Mouse (Mus musculus) neural tube, embryonic 14.5 days (tissue): ENCODE results near the gene Ankfy1. TPM values are rescaled to one million over a fixed set of nuclear protein-coding genes. Genes with fewer than 3 reads are reported as not detected.
"Not testable (repeated sequence)": the region's sequence is repeated elsewhere in the genome, so short reads cannot be mapped to it uniquely, and the experiment has no call there.

Experiments used
- ATAC-seq: fragments of 200-750 bp; cut with Nextera tagmentation; 2 replicates; pipeline ENCODE4 v1.8.0; 2017; ENCODE audit warnings: low read depth, mild to moderate bottlenecking, moderate TSS enrichment, moderate library complexity
- H3K27ac ChIP-seq: fragments of 300-500 bp; sonication (generic); 2 replicates; pipeline ENCODE4 v1.5.1; 2014; ENCODE audit warnings: low read depth, mild to moderate bottlenecking, control low read depth, low read length, moderate library complexity, mixed read lengths
- H3K27me3 ChIP-seq: fragments of 300-500 bp; sonication (generic); 2 replicates; pipeline ENCODE4 v1.6.1; 2014; ENCODE audit warnings: low read length; ENCODE audit not compliant: control insufficient read depth, insufficient read depth
- H3K36me3 ChIP-seq: fragments of 300-500 bp; sonication (generic); 2 replicates; pipeline ENCODE4 v1.6.1; 2014; ENCODE audit warnings: low read length, mixed read lengths; ENCODE audit not compliant: control insufficient read depth, insufficient read depth
- H3K4me1 ChIP-seq: fragments of 300-500 bp; sonication (generic); 2 replicates; pipeline ENCODE4 v1.6.1; 2014; ENCODE audit warnings: low read length; ENCODE audit not compliant: control insufficient read depth, insufficient read depth
- H3K4me2 ChIP-seq: fragments of 300-500 bp; sonication (generic); 2 replicates; pipeline ENCODE4 v1.6.1; 2014; ENCODE audit warnings: mild to moderate bottlenecking, low read depth, low read length, control low read depth
- H3K4me3 ChIP-seq: fragments of 300-500 bp; sonication (generic); 2 replicates; pipeline ENCODE4 v1.5.1; 2014; ENCODE audit warnings: low read depth, low read length, control low read depth, mixed read lengths
- H3K9ac ChIP-seq: fragments of 300-500 bp; sonication (generic); replicated peaks from 2 replicates; pipeline ENCODE4 v1.6.1; 2014; ENCODE audit warnings: low read depth, mild to moderate bottlenecking, control low read depth, low read length, mixed read lengths
- H3K9me3 ChIP-seq: fragments of 300-500 bp; sonication (generic); 2 replicates; pipeline ENCODE4 v1.6.1; 2016; ENCODE audit warnings: low read length; ENCODE audit not compliant: control insufficient read depth
- WGBS: fragments of 180-500 bp; shearing (Covaris S2); extraction: QIAGEN DNeasy Blood & Tissue Kit; methylation state at CpG from one replicate; pipeline ENCODE4 v1.1.7; 2014; 5-methylcytosine and 5-hydroxymethylcytosine counted together
- polyA plus RNA-seq: library from polyadenylated mRNA; unstranded; fragments of >200 nt; fragmentation: Nextera tagmentation; extraction: Ambion mirVana; gene quantifications from 2 replicates; pipeline ENCODE4 v1.2.1, GENCODE M21; 2014

Ankfy1 gene
- polyA plus RNA-seq, 1 experiment from 2014 or later, result 31.2 TPM

GRCm38 (mm10) chr11:72764270-72764669, 74.5 kb downstream of the Ankfy1 start:
- H3K27ac ChIP-seq, result no peak overlapping the region
- H3K4me2 ChIP-seq, result no peak overlapping the region
- H3K9me3 ChIP-seq, result no peaks in the 10 kb centered on the region
- no peaks in the 10 kb centered on the region for H3K4me1 ChIP-seq
- no peak overlapping the region for H3K9ac ChIP-seq
- H3K27me3 ChIP-seq, result no peaks in the 10 kb centered on the region
- no peak overlapping the region for H3K4me3 ChIP-seq
- WGBS, result 89% methylated on average over 4 of the region's 4 CpGs
- ATAC-seq, result no peak
- peaks cover 51% of the 10 kb centered on the region for H3K36me3 ChIP-seq

DNA sequence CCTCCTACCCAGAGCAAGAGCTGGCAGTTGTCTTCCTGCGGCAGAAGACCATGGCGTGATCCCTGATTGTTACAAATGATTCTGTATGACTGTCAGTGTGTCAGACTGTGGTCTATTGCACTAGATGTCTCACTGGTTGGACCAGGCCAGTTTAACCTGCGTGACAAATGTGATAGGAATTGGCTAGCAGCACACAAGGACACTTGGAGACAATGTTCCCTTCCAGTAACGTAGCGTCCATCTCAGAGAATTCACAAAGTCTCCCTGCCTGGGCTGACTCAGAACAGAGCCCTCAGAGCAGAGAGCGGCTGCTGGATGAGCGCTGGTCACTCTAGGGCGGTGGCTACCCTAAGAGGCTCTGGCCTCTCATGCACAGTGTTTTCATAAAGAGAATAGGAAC, 77.9 kb downstream of the Ankfy1 start:
- Histone ChIP-seq H3K27me3 (no peaks in the 10 kb centered on the region), H3K9ac (no peak overlapping the region), H3K27ac (no peak overlapping the region), H3K4me3 (no peak overlapping the region), H3K9me3 (no peaks in the 10 kb centered on the region), H3K4me1 (no peaks in the 10 kb centered on the region), H3K4me2 (no peak overlapping the region), H3K36me3 (peaks cover 43% of the 10 kb centered on the region)
- ATAC-seq, result no peak
- WGBS, result 94% methylated on average over 8 of the region's 8 CpGs

DNA sequence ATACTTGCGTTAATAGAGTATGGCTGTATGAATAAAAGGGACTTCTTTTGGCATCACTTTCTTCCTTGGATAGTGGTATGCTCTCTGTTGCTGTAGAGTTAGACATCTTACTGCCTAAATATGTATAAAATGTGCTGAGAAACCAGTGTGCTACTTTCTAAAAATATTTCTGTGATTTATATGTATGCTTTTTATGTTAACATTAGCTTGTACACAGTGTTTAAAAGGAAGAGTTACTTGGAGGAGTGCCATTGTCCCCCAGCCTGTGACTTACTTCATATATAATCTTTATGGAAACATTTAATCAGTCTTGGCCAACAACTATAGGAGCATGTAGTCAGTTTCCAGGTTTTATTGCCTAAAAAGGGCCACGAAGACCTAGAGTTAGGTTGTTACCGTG, 79.3 kb downstream of the Ankfy1 start:
- no peak overlapping the region for H3K4me2 ChIP-seq
- H3K4me3 ChIP-seq, result no peak overlapping the region
- ATAC-seq, result no peak
- no peaks in the 10 kb centered on the region for H3K27me3 ChIP-seq
- H3K9ac ChIP-seq, result no peak overlapping the region
- no peak overlapping the region for H3K27ac ChIP-seq
- H3K9me3 ChIP-seq, result no peaks in the 10 kb centered on the region
- 93% methylated on average over 3 of the region's 3 CpGs for WGBS
- peaks cover 35% of the 10 kb centered on the region for H3K36me3 ChIP-seq
- H3K4me1 ChIP-seq, result no peaks in the 10 kb centered on the region

DNA sequence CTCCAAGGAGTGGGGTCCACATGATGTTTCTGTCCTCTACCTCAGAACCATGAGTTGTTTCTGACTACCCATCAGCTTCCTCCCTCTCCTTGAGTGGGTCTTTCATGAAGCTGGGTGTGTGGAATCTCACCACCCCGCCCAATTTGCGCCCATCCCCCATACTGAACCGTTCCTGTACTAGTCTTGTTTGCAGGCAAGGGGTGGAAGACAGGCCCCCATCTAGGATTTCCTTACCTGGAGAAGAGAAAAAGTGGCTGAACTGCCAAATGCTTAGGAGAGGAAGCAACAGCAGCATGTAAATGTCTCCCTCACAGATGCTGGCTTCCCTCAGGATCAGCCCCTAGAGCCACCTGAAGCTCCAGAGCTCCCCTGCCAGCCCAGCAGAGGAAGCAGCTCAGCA, 80.5 kb downstream of the Ankfy1 start:
- Histone ChIP-seq H3K9ac (no peak overlapping the region), H3K27me3 (no peaks in the 10 kb centered on the region), H3K4me2 (no peak overlapping the region), H3K36me3 (peaks cover 29% of the 10 kb centered on the region), H3K27ac (no peak overlapping the region), H3K4me1 (no peaks in the 10 kb centered on the region), H3K4me3 (no peak overlapping the region), H3K9me3 (no peaks in the 10 kb centered on the region)
- ATAC-seq, result no peak
- 94% methylated on average over 3 of the region's 3 CpGs for WGBS

DNA sequence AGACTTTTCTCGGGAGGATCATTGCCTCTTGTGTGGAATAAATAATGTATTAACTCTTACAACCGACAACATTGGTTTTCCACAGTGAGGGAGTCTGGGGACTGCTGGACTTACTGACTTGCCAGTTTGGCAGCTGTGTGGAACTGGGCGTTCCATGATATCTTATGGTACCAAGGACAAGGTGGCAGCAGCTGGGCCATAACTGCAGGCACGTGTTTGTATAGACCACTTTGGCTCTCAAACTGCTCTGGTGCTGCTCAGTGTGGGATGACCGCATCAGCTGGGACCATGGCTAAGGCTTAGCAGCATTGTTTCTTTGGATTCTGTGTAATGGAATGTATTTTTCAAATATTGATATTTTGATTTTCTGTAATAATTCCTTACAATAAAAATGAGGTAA, 81.0 kb downstream of the Ankfy1 start:
- peaks cover 29% of the 10 kb centered on the region for H3K36me3 ChIP-seq
- ATAC-seq, result no peak
- no peak overlapping the region for H3K4me3 ChIP-seq
- no peaks in the 10 kb centered on the region for H3K27me3 ChIP-seq
- no peak overlapping the region for H3K27ac ChIP-seq
- H3K9me3 ChIP-seq, result no peaks in the 10 kb centered on the region
- WGBS, result 84% methylated on average over 5 of the region's 5 CpGs
- H3K4me2 ChIP-seq, result no peak overlapping the region
- H3K4me1 ChIP-seq, result no peaks in the 10 kb centered on the region
- H3K9ac ChIP-seq, result no peak overlapping the region

DNA sequence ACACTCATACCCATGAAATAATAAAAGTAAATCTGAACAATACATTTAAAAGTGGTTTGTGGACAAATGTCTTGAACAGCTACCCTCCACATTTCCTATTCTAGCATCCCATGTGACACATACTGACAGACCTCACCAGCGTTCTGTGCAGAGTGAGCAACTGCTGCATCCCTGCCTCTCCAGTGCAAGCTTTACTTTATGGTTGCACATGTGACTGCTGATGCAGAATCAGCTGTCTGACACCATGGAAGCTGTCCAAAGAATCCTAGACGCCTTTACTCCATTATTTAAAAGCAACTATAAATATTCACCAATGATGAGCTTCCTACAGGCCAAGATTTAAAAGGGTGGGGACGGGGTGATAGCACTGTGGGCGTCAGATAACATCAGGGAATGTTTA, 81.7 kb downstream of the Ankfy1 start:
- Histone ChIP-seq H3K9ac (no peak overlapping the region), H3K27ac (no peak overlapping the region), H3K4me3 (no peak overlapping the region), H3K4me2 (no peak overlapping the region), H3K36me3 (peaks cover 29% of the 10 kb centered on the region), H3K9me3 (no peaks in the 10 kb centered on the region), H3K27me3 (no peaks in the 10 kb centered on the region), H3K4me1 (no peaks in the 10 kb centered on the region)
- 77% methylated on average over 4 of the region's 4 CpGs for WGBS
- ATAC-seq, result no peak

DNA sequence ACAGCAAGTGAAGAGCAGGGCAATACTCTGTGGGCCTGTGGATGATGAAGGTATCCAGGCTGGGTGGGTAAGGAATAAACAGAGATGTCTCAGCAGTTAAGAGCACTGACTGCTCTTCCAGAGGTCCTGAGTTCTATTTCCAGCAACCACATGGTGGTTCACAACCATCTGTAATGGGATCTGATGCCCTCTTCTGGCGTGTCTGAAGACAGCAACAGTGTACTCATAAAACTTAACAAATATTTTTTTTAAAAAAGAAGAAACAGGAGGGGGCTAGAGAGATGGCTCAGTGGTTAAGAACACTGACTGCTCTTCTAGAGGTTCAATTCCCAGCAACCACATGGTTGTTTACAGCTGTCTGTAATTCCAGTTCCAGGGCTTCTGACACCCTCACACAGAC, 82.8 kb downstream of the Ankfy1 start:
- H3K4me1 ChIP-seq, H3K9me3 ChIP-seq, H3K9ac ChIP-seq, ATAC-seq, H3K27ac ChIP-seq, H3K27me3 ChIP-seq, H3K4me3 ChIP-seq, H3K4me2 ChIP-seq: not testable (repeated sequence)
- peaks cover 23% of the 10 kb centered on the region for H3K36me3 ChIP-seq
- WGBS, result 38% methylated on average over 1 of the region's 1 CpGs

DNA sequence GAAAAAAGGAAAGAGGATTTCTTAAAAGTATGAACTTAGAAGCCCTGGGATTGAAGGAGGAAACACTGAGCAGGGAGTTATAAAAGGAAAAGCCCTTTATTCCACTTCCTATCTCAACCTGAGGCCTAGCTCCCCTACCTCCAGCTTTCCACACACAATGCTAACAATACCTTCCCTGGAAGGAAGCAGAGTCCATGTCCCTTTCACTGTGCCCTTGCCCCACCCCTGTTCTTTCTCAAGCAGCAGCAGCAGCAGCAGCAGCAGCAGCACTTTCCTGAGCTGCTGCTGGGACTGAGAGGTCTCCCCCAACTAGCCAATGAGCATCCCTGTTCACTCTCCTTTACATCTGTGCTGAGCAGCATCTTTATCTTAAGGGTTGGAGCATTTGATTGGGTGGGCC, 89.2 kb downstream of the Ankfy1 start:
- Histone ChIP-seq H3K9me3 (no peaks in the 10 kb centered on the region), H3K27ac (no peak overlapping the region), H3K9ac (no peak overlapping the region), H3K27me3 (no peaks in the 10 kb centered on the region), H3K4me1 (no peaks in the 10 kb centered on the region), H3K4me3 (no peak overlapping the region), H3K4me2 (no peak overlapping the region), H3K36me3 (no peaks in the 10 kb centered on the region)
- no peak for ATAC-seq

DNA sequence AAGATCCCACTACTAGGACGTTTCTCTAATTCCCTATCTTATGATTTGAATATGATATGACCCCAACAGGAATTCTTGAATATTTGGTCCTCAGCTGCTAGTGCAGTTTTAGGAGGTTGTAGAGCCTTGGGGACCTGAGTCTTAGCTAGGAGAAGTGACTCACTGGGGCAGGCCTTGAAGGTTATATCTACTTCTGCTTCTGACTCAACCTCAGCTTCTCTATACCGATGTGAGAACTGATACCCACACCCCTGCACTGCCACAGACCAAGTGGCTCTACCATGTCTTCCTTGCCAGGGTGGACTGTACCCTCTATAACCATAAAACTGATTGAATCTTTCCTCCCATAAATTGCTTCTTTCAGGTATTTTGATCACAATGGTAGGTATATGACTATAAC, 92.3 kb downstream of the Ankfy1 start:
- 59% methylated on average over 2 of the region's 2 CpGs for whole genome bisulfite sequencing
- Histone ChIP-seq H3K4me3 (no peak overlapping the region), H3K9ac (no peak overlapping the region), H3K9me3 (no peaks in the 10 kb centered on the region), H3K4me2 (no peak overlapping the region), H3K36me3 (no peaks in the 10 kb centered on the region), H3K4me1 (no peaks in the 10 kb centered on the region), H3K27me3 (no peaks in the 10 kb centered on the region), H3K27ac (no peak overlapping the region)
- no peak for ATAC-seq

GRCm38 (mm10) chr11:72782503-72782902, 92.7 kb downstream of the Ankfy1 start:
- 88% methylated on average over 3 of the region's 3 CpGs for WGBS

More at GRCm38 (mm10) chr11:72782503-72782902, 92.7 kb downstream of the Ankfy1 start:
- no peak overlapping the region for H3K4me3 ChIP-seq
- no peak overlapping the region for H3K9ac ChIP-seq
- H3K9me3 ChIP-seq, result no peaks in the 10 kb centered on the region
- H3K4me1 ChIP-seq, result no peaks in the 10 kb centered on the region
- no peak for ATAC-seq
- H3K27ac ChIP-seq, result no peak overlapping the region
- H3K36me3 ChIP-seq, result no peaks in the 10 kb centered on the region
- no peak overlapping the region for H3K4me2 ChIP-seq
- no peaks in the 10 kb centered on the region for H3K27me3 ChIP-seq
